Mouse (Mus musculus) CD4-positive helper T cell, adult 2 months (primary cell): ENCODE data around the gene Bmp4.

Experiments used
- DNase-seq: peaks from one replicate; pipeline ENCODE4 v3.0.0-alpha.2; 2012; ENCODE audit warnings: low read depth, missing footprints, low spot score

The Bmp4 gene

DNA sequence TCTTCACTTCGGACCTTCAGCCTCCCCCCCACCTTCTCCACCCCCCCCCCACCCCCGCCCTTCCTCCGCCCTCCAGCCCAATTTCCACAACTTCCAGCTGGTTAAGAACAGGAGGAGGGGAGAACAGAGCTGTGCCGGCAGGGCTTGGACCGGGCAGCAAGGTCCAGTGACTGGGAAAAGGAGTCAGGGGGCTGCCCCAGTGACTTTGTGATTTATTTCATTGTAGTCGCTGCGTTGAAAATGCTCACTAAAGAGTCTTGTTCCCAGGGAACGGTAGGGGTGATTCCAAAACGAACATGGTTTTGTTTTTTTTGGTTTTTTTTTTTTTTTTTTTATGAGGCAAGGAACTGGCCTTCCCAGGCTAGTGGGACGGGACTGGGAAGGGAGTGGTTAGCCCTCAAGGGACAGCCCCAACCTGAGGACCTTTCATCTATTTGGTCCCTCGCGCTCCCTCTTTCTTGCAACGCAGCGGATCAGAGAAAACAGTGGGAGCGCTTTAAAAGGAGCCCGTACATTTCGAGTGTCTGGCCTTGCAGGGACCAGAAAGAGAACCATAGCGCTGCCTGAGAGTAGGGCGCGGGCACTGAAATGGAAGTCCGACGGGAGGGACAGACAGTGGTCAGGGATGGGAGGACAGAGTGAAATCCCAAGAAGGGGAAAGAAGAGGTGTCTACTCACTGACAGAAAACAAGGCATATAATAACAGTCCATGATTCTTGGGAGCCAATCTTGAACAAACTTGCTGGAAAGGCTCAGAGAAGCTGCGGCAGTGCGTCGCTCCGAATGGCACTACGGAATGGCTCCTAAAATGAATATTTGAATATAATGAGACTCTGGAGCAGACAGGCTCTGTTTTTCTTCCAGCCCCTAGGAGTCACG lies 3.8 kb downstream of the Bmp4 start:
- DNase-seq: no peak

- DNase-seq: no peak
Observed at GRCm38 (mm10) chr14:46385701-46386477, 4.6 kb downstream of the Bmp4 start.

DNA sequence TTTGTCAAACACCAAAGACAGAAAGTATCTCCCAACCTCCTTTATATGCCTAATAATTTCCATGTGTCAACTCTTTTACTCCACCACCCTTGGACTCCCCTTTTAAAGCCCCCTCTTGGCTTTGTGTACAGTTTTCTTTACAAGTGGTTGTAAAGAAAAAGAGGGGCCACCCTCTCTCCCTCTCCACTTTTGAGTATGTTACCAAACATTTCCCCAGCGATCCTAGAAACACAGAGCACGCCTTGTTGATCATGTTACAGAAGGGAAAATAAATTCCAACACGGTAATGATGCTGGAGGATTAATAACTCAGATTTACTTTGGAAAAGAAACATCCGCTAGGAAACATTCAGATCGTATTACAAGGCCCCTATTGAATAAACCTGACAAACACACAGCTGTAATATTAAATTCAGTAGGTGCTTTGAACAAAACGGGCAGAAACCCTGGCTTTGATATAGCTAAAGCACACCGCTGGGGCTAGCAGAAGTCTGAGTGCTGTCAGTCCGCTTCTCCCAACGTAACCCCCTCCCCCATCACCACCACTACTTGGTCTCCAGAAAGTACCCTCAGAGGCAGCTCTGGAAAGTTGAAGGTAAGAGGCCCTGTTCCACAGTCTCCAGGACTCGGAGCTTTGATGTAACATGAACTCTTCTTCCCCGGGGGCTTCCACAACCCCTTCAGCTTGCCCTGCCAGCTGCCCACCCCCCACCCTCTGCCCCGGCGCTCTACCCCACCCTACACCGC lies 5.3 kb downstream of the Bmp4 start:
- no peak for DNase-seq

DNA sequence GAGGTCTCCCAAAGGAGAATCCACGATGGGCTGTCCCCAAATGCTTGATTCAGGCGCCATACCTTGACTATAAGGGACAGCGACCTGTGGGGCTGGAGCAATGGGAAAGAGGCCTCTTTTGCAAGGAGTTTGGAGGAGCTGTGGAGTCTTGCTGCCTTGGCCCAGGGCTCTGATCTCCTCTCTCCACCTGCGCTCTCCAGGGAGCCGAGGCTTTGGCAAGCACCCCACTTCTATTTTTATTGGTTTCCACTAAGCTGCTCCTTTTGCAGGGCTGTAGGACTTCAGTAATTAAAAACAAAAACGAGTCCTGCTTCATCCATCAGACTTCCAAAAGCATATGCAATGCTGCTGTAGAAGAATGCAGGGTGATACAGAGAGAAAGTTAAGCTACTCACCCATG lies 9.0 kb downstream of the Bmp4 start:
- no peak for DNase-seq

- no peak for DNase-seq
Observed at GRCm38 (mm10) chr14:46380286-46380721, 10.2 kb downstream of the Bmp4 start.

- no peak for DNase-seq
Observed at GRCm38 (mm10) chr14:46379285-46379684, 11.2 kb downstream of the Bmp4 start, which contains the start of gene Gm15217. Gene Gm15217, plus strand, starts transcription at chr14:46379414.

- DNase-seq: no peak
Observed at GRCm38 (mm10) chr14:46375796-46376195, 14.7 kb downstream of the Bmp4 start.

DNA sequence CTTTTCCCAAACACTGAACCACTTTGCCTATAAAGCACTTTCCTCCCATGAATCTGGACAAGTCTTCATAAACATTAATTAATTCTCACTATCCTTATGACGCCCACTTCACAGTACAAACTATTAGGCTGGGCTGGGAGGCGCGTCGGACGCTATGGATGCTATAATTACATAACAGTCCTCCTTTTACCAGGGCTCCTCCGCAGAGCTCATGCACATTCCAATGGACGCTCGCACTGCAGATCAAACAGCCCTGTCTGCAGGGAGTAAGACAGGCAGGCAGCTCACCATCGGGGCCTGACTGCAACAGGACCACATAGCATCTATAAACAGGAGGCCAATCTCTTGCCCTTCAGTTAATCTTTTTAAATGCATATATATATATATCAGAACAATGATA lies 18.0 kb downstream of the Bmp4 start:
- no peak for DNase-seq

- DNase-seq: no peak
Observed at GRCm38 (mm10) chr14:46363209-46363608, 27.3 kb downstream of the Bmp4 start.

DNA sequence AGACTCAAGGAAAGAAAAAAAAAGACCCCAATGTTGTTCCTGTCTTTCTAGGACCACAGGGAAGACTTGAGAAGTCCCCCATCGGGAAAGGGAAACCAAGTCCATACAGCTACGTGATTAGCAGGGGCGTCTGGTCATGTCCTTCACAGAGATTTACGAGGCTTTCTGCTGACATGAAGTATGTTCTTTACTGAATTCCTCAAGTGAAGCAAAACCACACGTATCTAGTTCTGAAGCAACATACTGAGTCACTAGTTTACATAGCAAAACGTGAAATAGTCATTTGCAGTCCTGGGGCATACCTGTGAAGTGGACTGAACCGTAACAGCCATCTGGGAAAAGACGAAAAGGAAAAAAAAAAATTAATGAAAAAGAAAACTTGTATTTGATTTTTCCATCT lies 32.8 kb downstream of the Bmp4 start:
- DNase-seq: no peak

DNA sequence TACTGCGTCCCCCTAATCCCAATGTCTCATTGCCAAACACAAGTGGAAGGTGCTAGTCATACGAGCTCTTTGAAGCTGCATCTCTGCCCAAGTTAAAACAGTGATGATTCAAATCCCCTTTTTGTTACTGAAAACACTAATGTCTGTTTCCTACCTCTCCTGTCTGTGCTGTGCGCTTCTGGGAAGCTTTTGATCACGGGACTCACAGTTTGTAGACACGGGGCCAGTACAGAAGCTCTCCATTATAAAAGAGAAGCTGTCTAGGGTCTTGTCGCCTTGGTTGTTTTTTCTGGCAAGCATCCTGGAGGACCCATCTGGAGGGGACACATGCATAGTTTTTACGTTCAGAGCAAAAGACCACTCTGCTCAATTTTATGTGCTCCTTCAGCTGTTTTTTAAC lies 33.2 kb downstream of the Bmp4 start:
- no peak for DNase-seq

DNA sequence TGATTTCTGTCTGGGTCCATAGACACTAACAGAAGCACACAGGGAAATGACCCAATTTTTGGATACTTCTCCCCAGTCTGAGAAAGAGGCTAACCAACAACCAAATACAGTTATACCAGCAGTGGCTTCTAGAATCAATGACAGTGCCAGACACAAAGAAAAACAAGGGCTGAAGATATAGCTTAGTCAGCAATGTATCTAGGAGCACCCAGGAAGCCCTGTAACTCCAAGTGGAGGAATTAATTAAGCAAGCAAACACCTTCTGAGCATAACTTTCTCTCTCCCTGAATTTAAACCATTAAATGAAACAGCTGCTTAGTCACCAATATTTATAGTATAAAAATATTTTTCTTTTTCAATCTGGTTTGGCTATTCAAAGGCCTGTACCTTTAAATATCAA lies 45.7 kb downstream of the Bmp4 start:
- no peak for DNase-seq

GRCm38 (mm10) chr14:46338801-46339200 lies 51.7 kb downstream of the Bmp4 start:
- no peak for DNase-seq
